Mouse (Mus musculus): ENCODE data around the gene Dmxl2. TPM values are rescaled to one million over a fixed set of nuclear protein-coding genes. Genes with fewer than 3 reads are reported as not detected.

The Dmxl2 gene
- polyA plus RNA-seq, 1 experiment from 2014 or later = 8.8 TPM

DNA sequence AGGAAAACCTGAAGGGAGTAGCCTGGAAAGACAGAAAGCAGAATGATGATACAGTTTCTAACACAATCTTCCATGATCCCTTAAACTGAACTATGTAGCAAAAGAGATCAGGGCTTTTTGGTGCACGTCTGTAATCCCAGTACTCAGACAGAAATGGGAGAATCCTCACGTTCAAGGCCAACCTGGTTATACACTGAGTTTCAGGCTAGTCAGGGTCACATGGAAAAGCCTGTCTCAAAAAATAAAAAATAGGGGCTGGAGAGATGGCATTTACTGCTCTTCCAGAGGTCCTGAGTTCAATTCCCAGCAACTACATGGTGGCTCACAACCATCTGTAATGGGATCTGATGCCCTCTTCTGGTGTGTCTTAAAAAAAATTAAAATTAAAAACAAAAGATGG is 11.0 kb downstream of the Dmxl2 start:
- Histone ChIP-seq H3K27ac (replicated peaks; ENCODE audit: low read depth, low read length) (no peak overlapping the region), H3K4me1 (ENCODE audit: control insufficient read depth, insufficient read depth, low read length) (no peaks in the 10 kb centered on the region), H3K4me2 (ENCODE audit: low read depth, low read length) (no peak overlapping the region), H3K4me3 (ENCODE audit: low read depth, low read length) (no peak overlapping the region), H3K27me3 (ENCODE audit: control insufficient read depth, insufficient read depth, low read length) (no peaks in the 10 kb centered on the region), H3K9me3 (replicated peaks; ENCODE audit: control insufficient read depth, low read length) (no peaks in the 10 kb centered on the region), H3K9ac (replicated peaks; ENCODE audit: low read length) (no peak overlapping the region), H3K36me3 (replicated peaks; ENCODE audit: control insufficient read depth, insufficient read depth, low read depth, low read length) (no peaks in the 10 kb centered on the region)
- no peak for DNase-seq (ENCODE audit: low spot score)
- WGBS = 87% methylated on average over 2 of the region's 2 CpGs
- no peak for ATAC-seq (replicated peaks; ENCODE audit: insufficient number of reproducible peaks, low FRiP score, low TSS enrichment, low read depth)

GRCm38 (mm10) chr9:54489599-54489998 is 11.8 kb downstream of the Dmxl2 start:
- no peak overlapping the region for H3K4me3 ChIP-seq (ENCODE audit: low read depth, low read length)
- WGBS = 70% methylated on average over 2 of the region's 2 CpGs

GRCm38 (mm10) chr9:54484927-54485326 is 16.5 kb downstream of the Dmxl2 start:
- no peak overlapping the region for H3K9ac ChIP-seq (replicated peaks; ENCODE audit: low read length)
- ATAC-seq (replicated peaks; ENCODE audit: insufficient number of reproducible peaks, low FRiP score, low TSS enrichment, low read depth) = no peak
- H3K4me1 ChIP-seq (ENCODE audit: control insufficient read depth, insufficient read depth, low read length) = no peaks in the 10 kb centered on the region
- H3K27me3 ChIP-seq (ENCODE audit: control insufficient read depth, insufficient read depth, low read length) = no peaks in the 10 kb centered on the region
- H3K9me3 ChIP-seq (replicated peaks; ENCODE audit: control insufficient read depth, low read length) = no peaks in the 10 kb centered on the region
- H3K27ac ChIP-seq (replicated peaks; ENCODE audit: low read depth, low read length) = no peak overlapping the region
- no peak overlapping the region for H3K4me2 ChIP-seq (ENCODE audit: low read depth, low read length)
- no peak overlapping the region for H3K4me3 ChIP-seq (ENCODE audit: low read depth, low read length)
- 92% methylated on average over 2 of the region's 2 CpGs for WGBS
- no peak for DNase-seq (ENCODE audit: low spot score)
- H3K36me3 ChIP-seq (replicated peaks; ENCODE audit: control insufficient read depth, insufficient read depth, low read depth, low read length) = no peaks in the 10 kb centered on the region

More at GRCm38 (mm10) chr9:54489599-54489998, 11.8 kb downstream of the Dmxl2 start:
- no peak overlapping the region for H3K9ac ChIP-seq (replicated peaks; ENCODE audit: low read length)
- H3K36me3 ChIP-seq (replicated peaks; ENCODE audit: control insufficient read depth, insufficient read depth, low read depth, low read length) = no peaks in the 10 kb centered on the region
- no peaks in the 10 kb centered on the region for H3K4me1 ChIP-seq (ENCODE audit: control insufficient read depth, insufficient read depth, low read length)
- no peak for ATAC-seq (replicated peaks; ENCODE audit: insufficient number of reproducible peaks, low FRiP score, low TSS enrichment, low read depth)
- no peaks in the 10 kb centered on the region for H3K9me3 ChIP-seq (replicated peaks; ENCODE audit: control insufficient read depth, low read length)
- no peak overlapping the region for H3K27ac ChIP-seq (replicated peaks; ENCODE audit: low read depth, low read length)
- no peaks in the 10 kb centered on the region for H3K27me3 ChIP-seq (ENCODE audit: control insufficient read depth, insufficient read depth, low read length)
- no peak overlapping the region for H3K4me2 ChIP-seq (ENCODE audit: low read depth, low read length)
- DNase-seq (ENCODE audit: low spot score) = no peak

DNA sequence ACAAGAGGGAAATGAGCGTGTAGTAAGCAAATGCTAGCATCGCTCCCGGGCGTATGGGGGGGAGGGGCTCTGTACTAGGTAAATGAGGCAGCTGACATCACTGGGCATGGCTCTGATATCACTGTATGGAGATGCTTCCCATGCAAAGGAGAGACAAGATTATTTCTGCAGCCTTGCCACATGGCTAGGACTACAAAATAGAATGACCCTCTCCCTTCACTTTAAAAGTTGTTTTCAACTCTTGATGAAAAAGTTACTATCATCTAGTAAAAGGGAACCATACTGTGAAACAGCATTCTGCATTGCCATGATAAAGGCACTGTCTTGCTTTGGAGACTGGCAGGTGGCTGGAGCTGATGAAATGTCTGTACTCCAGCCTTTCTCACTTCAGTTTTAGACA is 18.2 kb downstream of the Dmxl2 start:
- Histone ChIP-seq H3K9ac (replicated peaks; ENCODE audit: low read length) (no peak overlapping the region), H3K4me2 (ENCODE audit: low read depth, low read length) (no peak overlapping the region), H3K36me3 (replicated peaks; ENCODE audit: control insufficient read depth, insufficient read depth, low read depth, low read length) (no peaks in the 10 kb centered on the region), H3K27ac (replicated peaks; ENCODE audit: low read depth, low read length) (no peak overlapping the region), H3K9me3 (replicated peaks; ENCODE audit: control insufficient read depth, low read length) (no peaks in the 10 kb centered on the region), H3K4me3 (ENCODE audit: low read depth, low read length) (no peak overlapping the region), H3K4me1 (ENCODE audit: control insufficient read depth, insufficient read depth, low read length) (no peaks in the 10 kb centered on the region), H3K27me3 (ENCODE audit: control insufficient read depth, insufficient read depth, low read length) (no peaks in the 10 kb centered on the region)
- no peak for ATAC-seq (replicated peaks; ENCODE audit: insufficient number of reproducible peaks, low FRiP score, low TSS enrichment, low read depth)
- 66% methylated on average over 4 of the region's 4 CpGs for WGBS
- DNase-seq (ENCODE audit: low spot score) = peak; percentile 17

DNA sequence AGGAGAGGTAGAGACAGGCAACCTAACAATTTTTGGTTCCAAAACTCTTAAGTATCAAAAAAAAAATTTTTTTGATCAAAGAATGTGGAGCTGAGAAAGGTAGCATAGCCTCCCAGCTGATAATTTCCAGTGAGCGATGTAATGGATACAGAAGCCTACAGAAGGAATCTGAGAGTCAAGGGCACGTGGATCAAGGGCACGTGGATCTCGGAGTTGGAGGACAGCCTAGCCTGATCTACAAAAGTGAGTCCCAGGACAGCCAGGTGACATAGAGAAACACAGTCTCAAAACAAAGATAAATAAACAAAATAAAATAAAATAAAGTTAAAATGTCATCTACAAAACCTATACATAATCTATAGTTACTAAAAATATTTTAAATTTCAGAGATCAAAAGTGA is 18.7 kb downstream of the Dmxl2 start:
- DNase-seq (ENCODE audit: low spot score) (no peak), ATAC-seq (replicated peaks; ENCODE audit: insufficient number of reproducible peaks, low FRiP score, low TSS enrichment, low read depth) (no peak)
- Histone ChIP-seq H3K4me1 (ENCODE audit: control insufficient read depth, insufficient read depth, low read length) (no peaks in the 10 kb centered on the region), H3K36me3 (replicated peaks; ENCODE audit: control insufficient read depth, insufficient read depth, low read depth, low read length) (no peaks in the 10 kb centered on the region), H3K9me3 (replicated peaks; ENCODE audit: control insufficient read depth, low read length) (no peaks in the 10 kb centered on the region), H3K9ac (replicated peaks; ENCODE audit: low read length) (no peak overlapping the region), H3K4me3 (ENCODE audit: low read depth, low read length) (no peak overlapping the region), H3K27ac (replicated peaks; ENCODE audit: low read depth, low read length) (no peak overlapping the region), H3K4me2 (ENCODE audit: low read depth, low read length) (no peak overlapping the region), H3K27me3 (ENCODE audit: control insufficient read depth, insufficient read depth, low read length) (no peaks in the 10 kb centered on the region)
- WGBS = 81% methylated on average over 4 of the region's 4 CpGs

DNA sequence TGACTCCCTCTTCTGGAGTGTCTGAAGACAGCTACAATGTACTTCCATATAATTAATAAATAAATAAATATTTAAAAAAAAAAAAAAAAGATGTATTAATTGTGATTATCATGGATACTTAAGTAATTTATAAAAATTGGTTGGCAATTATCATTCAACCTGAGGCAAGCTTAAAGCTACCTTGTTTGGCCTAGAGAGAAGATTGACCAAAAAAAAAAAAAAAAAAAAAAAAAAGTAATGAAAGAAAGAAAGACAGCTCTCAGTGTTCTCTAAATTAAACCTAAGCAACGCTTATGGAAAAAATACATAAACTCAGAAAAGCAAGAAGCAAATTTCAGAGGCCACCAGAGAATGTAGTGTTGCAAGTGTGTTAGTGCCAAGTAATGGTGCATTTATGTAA is 22.4 kb downstream of the Dmxl2 start:
- no peak for DNase-seq (ENCODE audit: low spot score)
- H3K9me3 ChIP-seq (replicated peaks; ENCODE audit: control insufficient read depth, low read length) = no peaks in the 10 kb centered on the region
- no peak overlapping the region for H3K4me3 ChIP-seq (ENCODE audit: low read depth, low read length)
- no peaks in the 10 kb centered on the region for H3K36me3 ChIP-seq (replicated peaks; ENCODE audit: control insufficient read depth, insufficient read depth, low read depth, low read length)
- 94% methylated on average over 1 of the region's 1 CpGs for WGBS
- no peaks in the 10 kb centered on the region for H3K4me1 ChIP-seq (ENCODE audit: control insufficient read depth, insufficient read depth, low read length)
- H3K9ac ChIP-seq (replicated peaks; ENCODE audit: low read length) = no peak overlapping the region
- ATAC-seq (replicated peaks; ENCODE audit: insufficient number of reproducible peaks, low FRiP score, low TSS enrichment, low read depth) = no peak
- no peak overlapping the region for H3K27ac ChIP-seq (replicated peaks; ENCODE audit: low read depth, low read length)
- H3K4me2 ChIP-seq (ENCODE audit: low read depth, low read length) = no peak overlapping the region
- H3K27me3 ChIP-seq (ENCODE audit: control insufficient read depth, insufficient read depth, low read length) = no peaks in the 10 kb centered on the region

- Histone ChIP-seq H3K4me2 (ENCODE audit: low read depth, low read length) (no peak overlapping the region), H3K4me3 (ENCODE audit: low read depth, low read length) (no peak overlapping the region), H3K9ac (replicated peaks; ENCODE audit: low read length) (no peak overlapping the region), H3K27ac (replicated peaks; ENCODE audit: low read depth, low read length) (no peak overlapping the region), H3K36me3 (replicated peaks; ENCODE audit: control insufficient read depth, insufficient read depth, low read depth, low read length) (no peaks in the 10 kb centered on the region), H3K9me3 (replicated peaks; ENCODE audit: control insufficient read depth, low read length) (no peaks in the 10 kb centered on the region), H3K4me1 (ENCODE audit: control insufficient read depth, insufficient read depth, low read length) (no peaks in the 10 kb centered on the region), H3K27me3 (ENCODE audit: control insufficient read depth, insufficient read depth, low read length) (no peaks in the 10 kb centered on the region)
- no peak for ATAC-seq (replicated peaks; ENCODE audit: insufficient number of reproducible peaks, low FRiP score, low TSS enrichment, low read depth)
- DNase-seq (ENCODE audit: low spot score) = no peak
- WGBS = 70% methylated on average over 3 of the region's 3 CpGs
Observed at GRCm38 (mm10) chr9:54478117-54478516, 23.3 kb downstream of the Dmxl2 start.

GRCm38 (mm10) chr9:54474546-54474945 is 26.9 kb downstream of the Dmxl2 start:
- ATAC-seq (replicated peaks; ENCODE audit: insufficient number of reproducible peaks, low FRiP score, low TSS enrichment, low read depth) = no peak
- DNase-seq (ENCODE audit: low spot score) = no peak
- no peak overlapping the region for H3K4me2 ChIP-seq (ENCODE audit: low read depth, low read length)
- no peak overlapping the region for H3K9ac ChIP-seq (replicated peaks; ENCODE audit: low read length)
- H3K36me3 ChIP-seq (replicated peaks; ENCODE audit: control insufficient read depth, insufficient read depth, low read depth, low read length) = no peaks in the 10 kb centered on the region
- no peak overlapping the region for H3K4me3 ChIP-seq (ENCODE audit: low read depth, low read length)
- H3K27ac ChIP-seq (replicated peaks; ENCODE audit: low read depth, low read length) = no peak overlapping the region
- no peaks in the 10 kb centered on the region for H3K27me3 ChIP-seq (ENCODE audit: control insufficient read depth, insufficient read depth, low read length)
- H3K9me3 ChIP-seq (replicated peaks; ENCODE audit: control insufficient read depth, low read length) = no peaks in the 10 kb centered on the region
- no peaks in the 10 kb centered on the region for H3K4me1 ChIP-seq (ENCODE audit: control insufficient read depth, insufficient read depth, low read length)
- 85% methylated on average over 5 of the region's 5 CpGs for WGBS

All from embryonic facial prominence, embryonic 11.5 days (tissue).